Comparison of ENCODE assay signal across 17 mouse cellular contexts in the genomic region with DNA sequence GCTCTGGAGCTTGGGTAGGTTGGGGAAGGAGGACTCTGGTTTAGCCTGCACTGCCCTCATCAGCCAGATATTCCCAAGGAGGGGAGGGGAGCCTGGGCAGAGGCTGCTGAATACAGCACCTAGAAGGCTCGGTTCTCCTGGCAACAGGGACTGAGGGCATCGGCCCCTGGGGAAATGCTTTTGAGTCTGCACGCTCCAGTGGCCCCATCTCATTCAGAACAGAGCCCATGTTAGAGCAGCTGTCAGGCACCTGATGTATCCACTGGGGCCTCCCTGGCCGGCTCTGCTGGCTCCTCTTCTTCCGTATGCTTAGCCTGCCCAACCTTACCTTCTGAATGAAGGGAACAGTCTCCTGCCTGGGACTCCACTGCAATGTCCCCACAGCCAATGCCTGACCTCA.
DNase-seq lines count a peak whose midpoint lies in the region; ATAC-seq lines count a peak whose summit lies in the region.
"Had no signal": no experiment of that assay in that cellular context is flagged by ENCODE, and none has a peak within 500 bp of the region (broad histone marks: within the 10 kb centered on the region; RNA-seq: fewer than 3 reads in every experiment).

No protein-coding gene starts in this region.

- H3K4me1 ChIP-seq in midbrain, embryonic 14.5 days (ENCODE audit: control insufficient read depth, insufficient read depth, low read length), result peaks cover 6% of the 10 kb centered on the region; the same call in 1 of the 2 replicates
- H3K4me1 ChIP-seq in midbrain, embryonic 13.5 days (replicated peaks), result peaks cover 17% of the 10 kb centered on the region
- peaks cover 12% of the 10 kb centered on the region; the same call in 1 of the 2 replicates for H3K4me1 ChIP-seq in hindbrain, embryonic 12.5 days
- no peaks in the 10 kb centered on the region for H3K4me1 ChIP-seq in neural tube, embryonic 14.5 days (ENCODE audit: control insufficient read depth, insufficient read depth, low read length)
- no peaks in the 10 kb centered on the region for H3K4me1 ChIP-seq in intestine, embryonic 16.5 days (ENCODE audit: control insufficient read depth, insufficient read depth, low read length)
- H3K4me1 ChIP-seq: embryonic facial prominence, embryonic 15.5 days; heart, embryonic 12.5 days; lung, embryonic 15.5 days had no signal

- ATAC-seq in midbrain, embryonic 14.5 days (ENCODE audit: low FRiP score, low TSS enrichment), result no peak
- ATAC-seq in midbrain, embryonic 13.5 days, result no peak
- ATAC-seq in hindbrain, embryonic 12.5 days (ENCODE audit: low FRiP score), result peak; percentile 63
- peak; percentile 50; the same call in 1 of the 2 replicates for ATAC-seq in neural tube, embryonic 14.5 days (ENCODE audit: low read depth)
- ATAC-seq in intestine, embryonic 16.5 days, result no peak

- no peaks in the 10 kb centered on the region for H3K36me3 ChIP-seq in midbrain, embryonic 14.5 days (ENCODE audit: control insufficient read depth, insufficient read depth, low read length)
- no peaks in the 10 kb centered on the region for H3K36me3 ChIP-seq in midbrain, embryonic 13.5 days
- no peaks in the 10 kb centered on the region for H3K36me3 ChIP-seq in hindbrain, embryonic 12.5 days
- no peaks in the 10 kb centered on the region for H3K36me3 ChIP-seq in neural tube, embryonic 14.5 days (ENCODE audit: control insufficient read depth, insufficient read depth, low read length)
- no peaks in the 10 kb centered on the region for H3K36me3 ChIP-seq in intestine, embryonic 16.5 days (ENCODE audit: control insufficient read depth, insufficient read depth, low read length)
- H3K36me3 ChIP-seq: embryonic facial prominence, embryonic 15.5 days; heart, embryonic 12.5 days; lung, embryonic 15.5 days had no signal

- H3K9me3 ChIP-seq in midbrain, embryonic 14.5 days (ENCODE audit: control insufficient read depth, low read length), result no peaks in the 10 kb centered on the region
- H3K9me3 ChIP-seq in midbrain, embryonic 13.5 days, result no peaks in the 10 kb centered on the region
- H3K9me3 ChIP-seq in hindbrain, embryonic 12.5 days (replicated peaks), result peaks cover 5% of the 10 kb centered on the region; the same call in 1 of the 2 replicates
- no peaks in the 10 kb centered on the region for H3K9me3 ChIP-seq in neural tube, embryonic 14.5 days (ENCODE audit: control insufficient read depth, low read length)
- peaks cover 3% of the 10 kb centered on the region; the same call in 1 of the 2 replicates for H3K9me3 ChIP-seq in intestine, embryonic 16.5 days (ENCODE audit: control insufficient read depth, low read length)
- H3K9me3 ChIP-seq: embryonic facial prominence, embryonic 15.5 days; lung, embryonic 15.5 days had no signal

- H3K27ac ChIP-seq in midbrain, embryonic 14.5 days (replicated peaks; ENCODE audit: low read depth, low read length), result no peak overlapping the region
- H3K27ac ChIP-seq in midbrain, embryonic 13.5 days, result no peak overlapping the region
- no peak overlapping the region for H3K27ac ChIP-seq in hindbrain, embryonic 12.5 days
- H3K27ac ChIP-seq in neural tube, embryonic 14.5 days (ENCODE audit: low read depth, low read length), result no peak overlapping the region
- H3K27ac ChIP-seq in intestine, embryonic 16.5 days (ENCODE audit: low read length), result no peak overlapping the region
- H3K27ac ChIP-seq: embryonic facial prominence, embryonic 15.5 days; gastrocnemius, adult 2 months; liver, embryonic 14.5 days; lung, embryonic 15.5 days; stomach, postnatal 0 days had no signal

- H3K27me3 ChIP-seq in midbrain, embryonic 14.5 days (ENCODE audit: control insufficient read depth, insufficient read depth, low read length), result no peaks in the 10 kb centered on the region
- H3K27me3 ChIP-seq in midbrain, embryonic 13.5 days, result no peaks in the 10 kb centered on the region
- H3K27me3 ChIP-seq in hindbrain, embryonic 12.5 days, result no peaks in the 10 kb centered on the region
- no peaks in the 10 kb centered on the region for H3K27me3 ChIP-seq in neural tube, embryonic 14.5 days (ENCODE audit: control insufficient read depth, insufficient read depth, low read length)
- no peaks in the 10 kb centered on the region for H3K27me3 ChIP-seq in intestine, embryonic 16.5 days (replicated peaks; ENCODE audit: control insufficient read depth, insufficient read depth, low read length)
- H3K27me3 ChIP-seq: embryonic facial prominence, embryonic 15.5 days; heart, embryonic 12.5 days; lung, embryonic 15.5 days had no signal

- H3K4me3 ChIP-seq in midbrain, embryonic 14.5 days (replicated peaks; ENCODE audit: low read depth, low read length), result no peak overlapping the region
- H3K4me3 ChIP-seq in midbrain, embryonic 13.5 days (replicated peaks), result no peak overlapping the region
- H3K4me3 ChIP-seq in hindbrain, embryonic 12.5 days, result no peak overlapping the region
- no peak overlapping the region for H3K4me3 ChIP-seq in neural tube, embryonic 14.5 days (ENCODE audit: low read depth, low read length)
- no peak overlapping the region for H3K4me3 ChIP-seq in intestine, embryonic 16.5 days (ENCODE audit: low read length)
- H3K4me3 ChIP-seq: embryonic facial prominence, embryonic 15.5 days; gastrocnemius, adult 2 months; heart, embryonic 12.5 days; lung, embryonic 15.5 days had no signal

- no peak overlapping the region for H3K4me2 ChIP-seq in midbrain, embryonic 14.5 days (ENCODE audit: low read length)
- no peak overlapping the region for H3K4me2 ChIP-seq in midbrain, embryonic 13.5 days (replicated peaks)
- no peak overlapping the region for H3K4me2 ChIP-seq in hindbrain, embryonic 12.5 days (replicated peaks)
- no peak overlapping the region for H3K4me2 ChIP-seq in neural tube, embryonic 14.5 days (ENCODE audit: low read depth, low read length)
- H3K4me2 ChIP-seq in intestine, embryonic 16.5 days (ENCODE audit: low read depth, low read length), result no peak overlapping the region
- H3K4me2 ChIP-seq: embryonic facial prominence, embryonic 15.5 days; heart, embryonic 12.5 days; lung, embryonic 15.5 days had no signal

- WGBS in midbrain, embryonic 14.5 days, result 11% methylated on average over 5 of the region's 5 CpGs
- 25% methylated on average over 5 of the region's 5 CpGs for WGBS in midbrain, embryonic 13.5 days
- WGBS in hindbrain, embryonic 12.5 days, result 28% methylated on average over 5 of the region's 5 CpGs
- WGBS in neural tube, embryonic 14.5 days, result 34% methylated on average over 5 of the region's 5 CpGs
- WGBS in intestine, embryonic 16.5 days, result 78% methylated on average over 5 of the region's 5 CpGs

- no peak overlapping the region for H3K9ac ChIP-seq in midbrain, embryonic 14.5 days (replicated peaks; ENCODE audit: low read length)
- H3K9ac ChIP-seq in midbrain, embryonic 13.5 days (replicated peaks), result no peak overlapping the region
- H3K9ac ChIP-seq in hindbrain, embryonic 12.5 days, result no peak overlapping the region
- H3K9ac ChIP-seq in neural tube, embryonic 14.5 days (replicated peaks; ENCODE audit: low read depth, low read length), result no peak overlapping the region
- no peak overlapping the region for H3K9ac ChIP-seq in intestine, embryonic 16.5 days (ENCODE audit: low read depth, low read length)
- H3K9ac ChIP-seq: embryonic facial prominence, embryonic 15.5 days; heart, embryonic 12.5 days; liver, embryonic 14.5 days; lung, embryonic 15.5 days had no signal

- peak; percentile 27 to 36 for DNase-seq in cerebellum, postnatal 10 days
- DNase-seq in cerebellum, postnatal 25 days, result no peak
- peak; percentile 40 for DNase-seq in midbrain, embryonic 14.5 days
- DNase-seq in kidney, postnatal 14 days, result no peak
- DNase-seq: adrenal gland, postnatal 36 days; cerebellum, adult 2 months; gastrocnemius, adult 2 months; lung, postnatal 4 days had no signal

Comparison
In these comparisons a context has a peak if more than half of its experiments do, and no peak if none do; other contexts are left out.
1. DNase-seq: peak in cerebellum, postnatal 10 days (2 of 2) and midbrain, embryonic 14.5 days (single experiment); none in cerebellum, postnatal 25 days (0 of 2) and kidney, postnatal 14 days (single experiment).
2. ATAC-seq: peak in hindbrain, embryonic 12.5 days (single experiment) and neural tube, embryonic 14.5 days (single experiment); none in midbrain, embryonic 14.5 days (single experiment), midbrain, embryonic 13.5 days (single experiment) and intestine, embryonic 16.5 days (single experiment).